Mouse (Mus musculus): ENCODE data around the gene Ccdc88a. TPM values are rescaled to one million over a fixed set of nuclear protein-coding genes. Genes with fewer than 3 reads are reported as not detected.
A peak's percentile ranks its signal among the peaks of the same experiment; 100 is the strongest.

The Ccdc88a gene
- total and polyA plus RNA-seq, 3 experiments = 4.0 to 225 (median 5.9) TPM

- TF ChIP-seq MAFK (IDR thresholded peaks at IDR 0.05; ENCODE audit: borderline replicate concordance, low read depth, low read length) = no peak
- TF ChIP-seq ETS1 (IDR thresholded peaks at IDR 0.05; ENCODE audit: low read depth, low read length) = peak; percentile 68
- TF ChIP-seq ZC3H11A (IDR thresholded peaks at IDR 0.05; ENCODE audit: low read depth, low read length) = no peak
Observed at GRCm38 (mm10) chr11:29525988-29526794, 152.7 kb downstream of the Ccdc88a start, which contains the start of gene Mtif2 (continued).

- Histone ChIP-seq H3K9me3 (replicated peaks; ENCODE audit: insufficient read depth, low read length) (no peaks in the 10 kb centered on the region), H3K9ac (ENCODE audit: control insufficient read depth, low read depth, low read length, poor library complexity, severe bottlenecking) (no peak overlapping the region), H3K4me3 (ENCODE audit: control insufficient read depth in 1 of 2, insufficient read depth in 1 of 2, low read depth in 2 of 2, low read length in 2 of 2) (no peak overlapping the region), H3K36me3 (ENCODE audit: control insufficient read depth in 1 of 2, insufficient read depth in 2 of 2, low read length in 2 of 2) (peaks cover 15 to 37% of the 10 kb centered on the region in 2 experiments), H3K27ac (ENCODE audit: control insufficient read depth, low read depth, low read length) (no peak overlapping the region), H3K4me1 (ENCODE audit: control insufficient read depth in 1 of 2, insufficient read depth in 2 of 2, low read length in 2 of 2) (peaks cover 0 to 4% of the 10 kb centered on the region in 2 experiments; a peak in 2 of 4 replicates), H3K27me3 (ENCODE audit: control insufficient read depth in 1 of 2, insufficient read depth in 2 of 2, low read length in 2 of 2) (no peaks in the 10 kb centered on the region), H3K79me2 (ENCODE audit: control insufficient read depth, insufficient read depth, low read length, poor library complexity) (no peaks in the 10 kb centered on the region)
- peak; percentile 55 for DNase-seq (ENCODE audit: low read depth, low spot score)
- peak; percentile 57; the same call in 1 of the 2 replicates for TF ChIP-seq GATA1 (IDR thresholded peaks at IDR 0.05; ENCODE audit: low read depth, low read length)
- TF ChIP-seq NELFE (IDR thresholded peaks at IDR 0.05; ENCODE audit: low read depth, low read length) = no peak
- peak; percentile 57; the same call in 1 of the 2 replicates for TF ChIP-seq TCF12 (IDR thresholded peaks at IDR 0.05; ENCODE audit: low read depth, low read length)
- no peak for TF ChIP-seq KAT2A (conservative IDR thresholded peaks at IDR 0.05; ENCODE audit: low read depth, low read length)
- no peak for TF ChIP-seq CHD2 (IDR thresholded peaks at IDR 0.05; ENCODE audit: low read length)
- TF ChIP-seq TBP (IDR thresholded peaks at IDR 0.05; ENCODE audit: low read depth, low read length) = no peak
- no peak for TF ChIP-seq MAFK (IDR thresholded peaks at IDR 0.05; ENCODE audit: borderline replicate concordance, low read depth, low read length)
- no peak for TF ChIP-seq ZKSCAN1 (IDR thresholded peaks at IDR 0.05; ENCODE audit: low read depth, low read length)
- no peak for TF ChIP-seq HCFC1 (IDR thresholded peaks at IDR 0.05; ENCODE audit: low read depth, low read length)
- TF ChIP-seq CHD1 (IDR thresholded peaks at IDR 0.05; ENCODE audit: low read depth, low read length) = no peak
- TF ChIP-seq ETS1 (IDR thresholded peaks at IDR 0.05; ENCODE audit: low read depth, low read length) = 0 out of 2 replicates have a peak, but pooled peaks have one; percentile 33
- no peak for TF ChIP-seq POLR2A (IDR thresholded peaks at IDR 0.05; ENCODE audit: control insufficient read depth in 1 of 2, insufficient read depth in 1 of 2, low read depth in 1 of 2, low read length in 2 of 2, poor library complexity in 1 of 2)
- TF ChIP-seq NRF1 (IDR thresholded peaks at IDR 0.05; ENCODE audit: insufficient read depth, low read depth, low read length, poor library complexity, severe bottlenecking) = no peak
- peak; percentile 81 to 85 for TF ChIP-seq EP300 (IDR thresholded peaks at IDR 0.05; ENCODE audit: low read depth in 1 of 2, low read length in 2 of 2)
- TF ChIP-seq JUND (IDR thresholded peaks at IDR 0.05; ENCODE audit: low read depth, low read length) = no peak
- TF ChIP-seq MAZ (IDR thresholded peaks at IDR 0.05; ENCODE audit: low read depth, low read length) = no peak
- TF ChIP-seq TAL1 (IDR thresholded peaks at IDR 0.05; ENCODE audit: low read length) = peak; percentile 45
- no peak for TF ChIP-seq SMC3 (IDR thresholded peaks at IDR 0.05; ENCODE audit: low read depth, low read length)
- no peak for TF ChIP-seq ZMIZ1 (IDR thresholded peaks at IDR 0.05; ENCODE audit: low read depth, low read length)
- TF ChIP-seq RCOR1 (IDR thresholded peaks at IDR 0.05; ENCODE audit: low read depth, low read length) = peak; percentile 79
- TF ChIP-seq CTCF (IDR thresholded peaks at IDR 0.05 in 2 of 3, conservative IDR thresholded peaks at IDR 0.05 in 1 of 3; ENCODE audit: control insufficient read depth in 1 of 3, insufficient read depth in 1 of 3, low read depth in 2 of 3, low read length in 3 of 3, poor library complexity in 1 of 3, severe bottlenecking in 1 of 3) = no peak
- peak; percentile 58; the same call in 1 of the 2 replicates for TF ChIP-seq MYC (IDR thresholded peaks at IDR 0.05; ENCODE audit: low read depth, low read length)
- peak; percentile 79 for TF ChIP-seq MYB (IDR thresholded peaks at IDR 0.05; ENCODE audit: low read depth, low read length)
- no peak for TF ChIP-seq USF1 (IDR thresholded peaks at IDR 0.05; ENCODE audit: low read depth, low read length)
- TF ChIP-seq POLR2AphosphoS2 (IDR thresholded peaks at IDR 0.05; ENCODE audit: low read length) = no peak
- peak; percentile 64 for TF ChIP-seq ZNF384 (IDR thresholded peaks at IDR 0.05; ENCODE audit: low read depth, low read length)
- TF ChIP-seq E2F4 (IDR thresholded peaks at IDR 0.05; ENCODE audit: borderline replicate concordance, low read depth, low read length) = no peak
- TF ChIP-seq POLR2AphosphoS5 (IDR thresholded peaks at IDR 0.05; ENCODE audit: borderline replicate concordance, low read depth, low read length) = no peak
- TF ChIP-seq UBTF (IDR thresholded peaks at IDR 0.05; ENCODE audit: borderline replicate concordance, insufficient read depth, low read depth, low read length) = no peak
- TF ChIP-seq MAX (IDR thresholded peaks at IDR 0.05; ENCODE audit: low read length) = peak; percentile 61; the same call in 1 of the 2 replicates
- no peak for TF ChIP-seq ZC3H11A (IDR thresholded peaks at IDR 0.05; ENCODE audit: low read depth, low read length)
- TF ChIP-seq ELF1 (IDR thresholded peaks at IDR 0.05; ENCODE audit: low read depth, low read length) = no peak
- no peak for TF ChIP-seq RAD21 (IDR thresholded peaks at IDR 0.05; ENCODE audit: low read depth, low read length)
- TF ChIP-seq BHLHE40 (IDR thresholded peaks at IDR 0.05; ENCODE audit: borderline replicate concordance, low read depth, low read length) = no peak
Observed at GRCm38 (mm10) chr11:29538201-29538600, 164.7 kb downstream of the Ccdc88a start.

All from MEL (cell line).